22 mouse cellular contexts compared by ENCODE assay signal in genomic region chr12:103250333-103250732, GRCm38 (mm10). TPM values are rescaled to one million over a fixed set of nuclear protein-coding genes. Genes with fewer than 3 reads are reported as not detected.
"Had no signal": no experiment of that assay in that cellular context is flagged by ENCODE, and none has a peak within 500 bp of the region (broad histone marks: within the 10 kb centered on the region; RNA-seq: fewer than 3 reads in every experiment).

No protein-coding gene starts in this region.

- H3K27me3 ChIP-seq: midbrain, embryonic 15.5 days; neural tube, embryonic 12.5 days had no signal

- H3K36me3 ChIP-seq: lung, embryonic 15.5 days; midbrain, embryonic 13.5 days; midbrain, embryonic 15.5 days; neural tube, embryonic 12.5 days; stomach, embryonic 15.5 days had no signal

- H3K9me3 ChIP-seq: lung, embryonic 15.5 days; midbrain, embryonic 13.5 days; midbrain, embryonic 15.5 days; neural tube, embryonic 12.5 days; stomach, embryonic 15.5 days had no signal

- DNase-seq: liver, postnatal 0 days; lung, adult 2 months; lung, postnatal 14 days; retina, postnatal 1 day; right cerebral cortex, adult 18-20 months; right cerebral cortex, postnatal 25 days; right cerebral cortex, postnatal 4 days; thymus, adult 2 months; thymus, postnatal 25 days; thymus, postnatal 4 days had no signal

- H3K4me1 ChIP-seq: lung, embryonic 15.5 days; megakaryocyte, embryonic 14.5 days; midbrain, embryonic 13.5 days; midbrain, embryonic 15.5 days; neural tube, embryonic 12.5 days; stomach, embryonic 15.5 days had no signal

- H3K4me2 ChIP-seq: lung, embryonic 15.5 days; midbrain, embryonic 11.5 days; midbrain, embryonic 13.5 days; midbrain, embryonic 15.5 days; neural tube, embryonic 12.5 days; stomach, embryonic 15.5 days had no signal

- H3K4me3 ChIP-seq: lung, embryonic 15.5 days; megakaryocyte, embryonic 14.5 days; midbrain, embryonic 13.5 days; midbrain, embryonic 15.5 days; neural tube, embryonic 12.5 days; stomach, embryonic 15.5 days had no signal

- H3K27ac ChIP-seq: lung, embryonic 15.5 days; macrophage; midbrain, embryonic 13.5 days; midbrain, embryonic 15.5 days; neural tube, embryonic 12.5 days; stomach, embryonic 15.5 days; stomach, postnatal 0 days had no signal

- H3K9ac ChIP-seq: liver, postnatal 0 days; lung, embryonic 15.5 days; midbrain, embryonic 13.5 days; midbrain, embryonic 15.5 days; neural tube, embryonic 12.5 days; stomach, embryonic 15.5 days had no signal

- ATAC-seq: liver, postnatal 0 days; lung, postnatal 0 days; midbrain, embryonic 13.5 days; midbrain, embryonic 15.5 days had no signal

RNA-seq across cellular contexts. Expression of gene Prima1, which starts 8.4 kb away (rescaled TPM):
- total RNA-seq: monocyte, adult 5-6 weeks had no signal
- polyA plus RNA-seq: liver, postnatal 0 days; macrophage; spleen, adult 2 months; thymus, adult 2 months had no signal
